Mouse (Mus musculus) CH12.LX (cell line): ENCODE results near the gene Trim39. TPM values are rescaled to one million over a fixed set of nuclear protein-coding genes. Genes with fewer than 3 reads are reported as not detected.
A peak's percentile ranks its signal among the peaks of the same experiment; 100 is the strongest.

Source experiments
- DNase-seq: peaks from one replicate; pipeline ENCODE4 v3.0.0-alpha.2; 2013; ENCODE audit errors: extremely low read depth
- H3K27ac ChIP-seq: 2 replicates; pipeline ENCODE4 v1.5.1; 2012; ENCODE audit warnings: low read depth, mild to moderate bottlenecking, control low read depth, moderate library complexity; ENCODE audit not compliant: insufficient read depth
- H3K27me3 ChIP-seq: replicated peaks from 2 replicates; pipeline ENCODE3; 2012; ENCODE audit warnings: inconsistent platforms
- H3K36me3 ChIP-seq, 2 experiments: replicated peaks in 1 of 2; 2 replicates each; pipeline versions ENCODE3 to v1.6.1; 2012; ENCODE audit warnings: inconsistent platforms in 1 of 2, low read length in 1 of 2, mild to moderate bottlenecking in 1 of 2, mixed read lengths in 1 of 2, moderate library complexity in 1 of 2; ENCODE audit not compliant: control insufficient read depth in 1 of 2, insufficient read depth in 1 of 2
- H3K4me1 ChIP-seq, 2 experiments: 2 replicates each; pipeline ENCODE4 v1.6.1; 2012; ENCODE audit warnings: inconsistent platforms in 1 of 2, moderate library complexity in 1 of 2; ENCODE audit not compliant: insufficient read depth in 2 of 2, control insufficient read depth in 1 of 2
- H3K4me2 ChIP-seq: 2 replicates; pipeline ENCODE4 v1.6.1; 2012; ENCODE audit warnings: low read depth, mild to moderate bottlenecking, control low read depth; ENCODE audit not compliant: poor library complexity, insufficient read depth, severe bottlenecking
- H3K4me3 ChIP-seq, 3 experiments: fragments of 150-350 bp in 1 of 3; sonication (generic) in 1 of 3; replicated peaks in 1 of 3; 2 replicates each; pipeline versions ENCODE3 to v1.5.1; 2011 to 2012; ENCODE audit warnings: low read depth in 2 of 3, low read length in 2 of 3, mild to moderate bottlenecking in 2 of 3, moderate library complexity in 2 of 3, control low read depth in 1 of 3, improper control_type of control experiment in 1 of 3, inconsistent platforms in 1 of 3, mixed read lengths in 1 of 3; ENCODE audit not compliant: poor library complexity in 1 of 3
- H3K79me2 ChIP-seq: replicated peaks from 2 replicates; pipeline ENCODE4 v1.6.1; 2012; ENCODE audit warnings: mild to moderate bottlenecking, moderate library complexity; ENCODE audit not compliant: control insufficient read depth, poor library complexity, insufficient read depth, severe bottlenecking; ENCODE audit errors: extremely low read depth
- H3K9ac ChIP-seq: 2 replicates; pipeline ENCODE4 v1.6.1; 2012; ENCODE audit warnings: low read depth, mild to moderate bottlenecking, control low read depth, moderate library complexity; ENCODE audit not compliant: insufficient read depth
- H3K9me3 ChIP-seq: replicated peaks from 2 replicates; pipeline ENCODE3; 2012; ENCODE audit warnings: low read length, inconsistent platforms, mixed read lengths
- BHLHE40 ChIP-seq: IDR thresholded peaks from 2 replicates; pipeline ENCODE4 v1.6.1; 2011; ENCODE audit warnings: mild to moderate bottlenecking, low read depth, low read length, improper control_type of control experiment
- E2F4 ChIP-seq: IDR thresholded peaks from 2 replicates; pipeline ENCODE4 v1.6.1; 2011; ENCODE audit warnings: low read depth, low read length, improper control_type of control experiment; ENCODE audit not compliant: insufficient replicate concordance
- ELF1 ChIP-seq: IDR thresholded peaks from 2 replicates; pipeline ENCODE4 v1.6.1; 2014; ENCODE audit warnings: low read depth, mild to moderate bottlenecking, inconsistent platforms, low read length, improper control_type of control experiment
- EP300 ChIP-seq: IDR thresholded peaks from 2 replicates; pipeline ENCODE4 v1.6.1; 2011; ENCODE audit warnings: low read length, improper control_type of control experiment
- ETS1 ChIP-seq: conservative IDR thresholded peaks from 2 replicates; pipeline ENCODE4 v1.6.1; 2012; ENCODE audit warnings: low read depth, mild to moderate bottlenecking, inconsistent platforms, low read length, improper control_type of control experiment, moderate library complexity
- GABPA ChIP-seq: IDR thresholded peaks from 2 replicates; pipeline ENCODE4 v1.6.1; 2012; ENCODE audit warnings: low read depth, low read length, improper control_type of control experiment, inconsistent platforms; ENCODE audit not compliant: insufficient replicate concordance
- HCFC1 ChIP-seq: IDR thresholded peaks from 2 replicates; pipeline ENCODE4 v1.6.1; 2012; ENCODE audit warnings: low read depth, mild to moderate bottlenecking, inconsistent platforms, low read length, improper control_type of control experiment
- IRF4 ChIP-seq: IDR thresholded peaks from 2 replicates; pipeline ENCODE4 v1.6.1; 2014; ENCODE audit warnings: low read depth, mild to moderate bottlenecking, inconsistent platforms, low read length, improper control_type of control experiment
- JUN ChIP-seq: IDR thresholded peaks from 2 replicates; pipeline ENCODE4 v1.6.1; 2011; ENCODE audit warnings: low read depth, mild to moderate bottlenecking, low read length, improper control_type of control experiment, moderate library complexity; ENCODE audit not compliant: insufficient read depth
- JUND ChIP-seq: conservative IDR thresholded peaks from 2 replicates; pipeline ENCODE4 v1.6.1; 2011; ENCODE audit warnings: low read depth, low read length, improper control_type of control experiment
- KAT2A ChIP-seq: IDR thresholded peaks from 2 replicates; pipeline ENCODE4 v1.6.1; 2012; ENCODE audit warnings: low read length, improper control_type of control experiment, inconsistent platforms; ENCODE audit not compliant: insufficient replicate concordance
- MAFK ChIP-seq: IDR thresholded peaks from 2 replicates; pipeline ENCODE4 v1.6.1; 2011; ENCODE audit warnings: low read length, improper control_type of control experiment; ENCODE audit not compliant: insufficient replicate concordance
- MAX ChIP-seq: IDR thresholded peaks from 2 replicates; pipeline ENCODE4 v1.6.1; 2011; ENCODE audit warnings: low read length, improper control_type of control experiment
- MAZ ChIP-seq: IDR thresholded peaks from 2 replicates; pipeline ENCODE4 v1.6.1; 2012; ENCODE audit warnings: low read depth, mild to moderate bottlenecking, inconsistent platforms, low read length, improper control_type of control experiment, moderate library complexity
- MEF2A ChIP-seq: IDR thresholded peaks from 2 replicates; pipeline ENCODE4 v1.6.1; 2014; ENCODE audit warnings: low read depth, mild to moderate bottlenecking, inconsistent platforms, low read length, improper control_type of control experiment, borderline replicate concordance
- MXI1 ChIP-seq: IDR thresholded peaks from 2 replicates; pipeline ENCODE4 v1.6.1; 2011; ENCODE audit warnings: mild to moderate bottlenecking, low read depth, low read length, improper control_type of control experiment
- MYC ChIP-seq: IDR thresholded peaks from 2 replicates; pipeline ENCODE4 v1.6.1; 2011; ENCODE audit warnings: low read depth, mild to moderate bottlenecking, improper control_type of control experiment, low read length
- NELFE ChIP-seq: IDR thresholded peaks from 2 replicates; pipeline ENCODE4 v1.6.1; 2011; ENCODE audit warnings: low read depth, low read length, improper control_type of control experiment
- NRF1 ChIP-seq: IDR thresholded peaks from 2 replicates; pipeline ENCODE4 v1.6.1; 2014; ENCODE audit warnings: low read depth, mild to moderate bottlenecking, inconsistent platforms, low read length, improper control_type of control experiment, moderate library complexity
- POLR2A ChIP-seq: IDR thresholded peaks from 2 replicates; pipeline ENCODE4 v1.6.1; 2011; ENCODE audit warnings: low read depth, mild to moderate bottlenecking, improper control_type of control experiment, low read length
- POLR2AphosphoS2 ChIP-seq: IDR thresholded peaks from 2 replicates; pipeline ENCODE4 v1.6.1; 2011; ENCODE audit warnings: low read depth, low read length, improper control_type of control experiment
- RAD21 ChIP-seq: IDR thresholded peaks from 2 replicates; pipeline ENCODE4 v1.6.1; 2011; ENCODE audit warnings: low read depth, mild to moderate bottlenecking, low read length, improper control_type of control experiment, moderate library complexity
- RCOR1 ChIP-seq: conservative IDR thresholded peaks from 2 replicates; pipeline ENCODE4 v1.6.1; 2012; ENCODE audit warnings: low read depth, mild to moderate bottlenecking, inconsistent platforms, low read length, improper control_type of control experiment
- SIN3A ChIP-seq: IDR thresholded peaks from 2 replicates; pipeline ENCODE4 v1.6.1; 2012; ENCODE audit warnings: low read length, improper control_type of control experiment, inconsistent platforms
- SMC3 ChIP-seq: IDR thresholded peaks from 2 replicates; pipeline ENCODE4 v1.6.1; 2011; ENCODE audit warnings: low read depth, low read length, improper control_type of control experiment
- TBP ChIP-seq: conservative IDR thresholded peaks from 2 replicates; pipeline ENCODE4 v1.6.1; 2011; ENCODE audit warnings: low read depth, low read length, improper control_type of control experiment
- TCF12 ChIP-seq: IDR thresholded peaks from 2 replicates; pipeline ENCODE4 v1.6.1; 2014; ENCODE audit warnings: low read depth, mild to moderate bottlenecking, inconsistent platforms, low read length, improper control_type of control experiment
- UBTF ChIP-seq: IDR thresholded peaks from 2 replicates; pipeline ENCODE4 v1.6.1; 2012; ENCODE audit warnings: low read depth, mild to moderate bottlenecking, inconsistent platforms, low read length, improper control_type of control experiment, moderate library complexity
- USF2 ChIP-seq: conservative IDR thresholded peaks from 2 replicates; pipeline ENCODE4 v1.6.1; 2011; ENCODE audit warnings: low read depth, low read length, improper control_type of control experiment
- ZC3H11A ChIP-seq: IDR thresholded peaks from 2 replicates; pipeline ENCODE4 v1.6.1; 2012; ENCODE audit warnings: low read depth, mild to moderate bottlenecking, inconsistent platforms, low read length, improper control_type of control experiment
- ZKSCAN1 ChIP-seq: IDR thresholded peaks from 2 replicates; pipeline ENCODE4 v1.6.1; 2012; ENCODE audit warnings: low read depth, inconsistent platforms, low read length, improper control_type of control experiment, borderline replicate concordance
- ZMIZ1 ChIP-seq: IDR thresholded peaks from 2 replicates; pipeline ENCODE4 v1.6.1; 2012; ENCODE audit warnings: low read depth, mild to moderate bottlenecking, inconsistent platforms, low read length, improper control_type of control experiment
- ZNF384 ChIP-seq: IDR thresholded peaks from 2 replicates; pipeline ENCODE4 v1.6.1; 2012; ENCODE audit warnings: low read depth, low read length, improper control_type of control experiment, inconsistent platforms
- dilution Hi-C: fragments of 300-500 bp; cut with MboI; formaldehyde crosslinking; loops from 2 replicates; pipeline ENCODE4 v1.14.3; 2020; ENCODE audit warnings: low sequenced_read_pairs; ENCODE audit not compliant: extremely low pct_unique_long_range_greater_than_20kb, extremely low pct_ligation_motif_present
- in situ Hi-C: fragments of 300-500 bp; cut with MboI; formaldehyde crosslinking; loops from 3 replicates; pipeline ENCODE4 v1.14.3; 2019; ENCODE audit warnings: low sequenced_read_pairs, low pct_ligation_motif_present, low pct_unique_long_range_greater_than_20kb, mixed read lengths
- polyA plus RNA-seq: library from polyadenylated mRNA; unstranded; fragments of >175 nt; gene quantifications from 2 replicates; pipeline ENCODE4 v1.2.1, GENCODE M21; 2012; ENCODE audit warnings: low read depth; ENCODE audit not compliant: insufficient read length
- total RNA-seq, 2 experiments: library from RNA; depleted of rRNA; stranded (reverse); fragments of 300-350 nt in 1 of 2; fragments of >200 nt in 1 of 2; gene quantifications; 2 replicates each; pipeline ENCODE4 v1.2.3; 2012 to 2014

The Trim39 gene
- total and polyA plus RNA-seq, 3 experiments, result 10.4 to 14.2 (median 11.1) TPM

DNA sequence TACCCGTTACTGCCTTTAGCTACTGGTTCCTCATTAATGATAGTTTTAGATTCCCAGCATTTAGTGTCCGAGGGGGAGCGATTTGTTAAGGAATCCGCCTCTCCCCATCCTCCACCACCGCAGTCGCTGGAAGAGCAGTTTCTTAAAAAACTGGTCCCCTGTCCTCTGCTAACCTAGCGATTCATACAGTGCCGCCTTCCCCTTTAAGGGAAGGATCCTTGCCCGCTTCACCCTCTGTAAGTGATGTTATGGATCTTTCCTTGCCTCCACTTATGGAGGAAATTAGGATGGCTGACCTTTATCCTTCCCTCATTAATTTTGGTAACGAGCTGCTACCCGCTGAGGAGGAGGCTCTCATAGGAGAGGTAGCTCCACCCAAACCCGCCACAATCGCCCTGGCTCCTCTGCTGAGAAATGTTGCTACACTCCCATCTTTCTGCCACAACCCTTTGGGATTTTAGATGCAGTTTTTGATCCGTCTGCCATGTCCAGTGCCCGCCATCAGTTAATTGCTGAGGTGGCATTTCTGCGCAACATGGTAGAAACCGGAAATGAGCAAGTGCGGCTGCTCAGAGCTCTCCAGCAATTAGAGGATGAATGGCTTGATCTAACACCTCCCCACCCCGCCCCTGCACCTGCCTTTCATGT is 43.1 kb upstream of the Trim39 start:
- in situ Hi-C loops, result no loop called here
- no peaks in the 10 kb centered on the region for H3K79me2 ChIP-seq
- H3K4me3 ChIP-seq, result peak overlapping the region; percentile 58 to 77 (median 64)
- H3K4me2 ChIP-seq, result peak overlapping the region; percentile 42
- H3K4me1 ChIP-seq, result 0 out of 4 replicates have a peak, but pooled peaks cover 0 to 4% of the 10 kb centered on the region in 2 experiments
- peak; percentile 83 for TF ChIP-seq NELFE
- 0 out of 2 replicates have a peak, but pooled peaks have one; percentile 63 for TF ChIP-seq E2F4
- TF ChIP-seq TBP, result peak; percentile 70; the same call in 1 of the 2 replicates
- TF ChIP-seq JUND, result no peak
- TF ChIP-seq ETS1, result no peak
- TF ChIP-seq ZNF384, result no peak
- TF ChIP-seq TCF12, result peak; percentile 80
- peak; percentile 58; the same call in 1 of the 2 replicates for TF ChIP-seq ZMIZ1
- 0 out of 2 replicates have a peak, but pooled peaks have one; percentile 42 for TF ChIP-seq MEF2A
- no peak for TF ChIP-seq IRF4
- TF ChIP-seq NRF1, result peak; percentile 80
- TF ChIP-seq ELF1, result peak; percentile 88
- peak; percentile 100 for TF ChIP-seq MAFK
- TF ChIP-seq JUN, result no peak
- TF ChIP-seq RCOR1, result peak; percentile 64; the same call in 1 of the 2 replicates
- TF ChIP-seq EP300, result no peak
- TF ChIP-seq KAT2A, result 0 out of 2 replicates have a peak, but pooled peaks have one; percentile 23
- no peak for TF ChIP-seq RAD21
- no peak for TF ChIP-seq SMC3
- peak; percentile 55; the same call in 1 of the 2 replicates for TF ChIP-seq MAX
- TF ChIP-seq UBTF, result no peak
- 0 out of 2 replicates have a peak, but pooled peaks have one; percentile 57 for TF ChIP-seq MAZ
- 0 out of 2 replicates have a peak, but pooled peaks have one; percentile 22 for TF ChIP-seq SIN3A
- peak; percentile 69; the same call in 1 of the 2 replicates for TF ChIP-seq MYC
- no peak for TF ChIP-seq ZKSCAN1
- TF ChIP-seq USF2, result no peak
- no peak for TF ChIP-seq ZC3H11A
- peak; percentile 61 for TF ChIP-seq HCFC1
- TF ChIP-seq BHLHE40, result peak; percentile 84; the same call in 1 of the 2 replicates
- TF ChIP-seq GABPA, result no peak
- TF ChIP-seq MXI1, result peak; percentile 54
- no peak; the same call in 1 of the 2 replicates for TF ChIP-seq POLR2AphosphoS2
- TF ChIP-seq POLR2A, result peak; percentile 70
- H3K27ac ChIP-seq, result no peak overlapping the region; the same call in 1 of the 2 replicates
- dilution Hi-C loops, result no loop called here
- no peaks in the 10 kb centered on the region for H3K9me3 ChIP-seq
- DNase-seq, result peak; percentile 67
- H3K36me3 ChIP-seq, result peaks cover 0 to 5% of the 10 kb centered on the region in 2 experiments
- peaks cover 26% of the 10 kb centered on the region for H3K27me3 ChIP-seq
- H3K9ac ChIP-seq, result peak overlapping the region; percentile 85
